Mouse (Mus musculus): ENCODE measurements around the gene Hoxa3. TPM values are rescaled to one million over a fixed set of nuclear protein-coding genes. Genes with fewer than 3 reads are reported as not detected.

The Hoxa3 gene
- polyA plus RNA-seq, 1 experiment from 2014 or later: 2.2 TPM

GRCm38 (mm10) chr6:52244471-52245039, 31.4 kb upstream of the Hoxa3 start:
- H3K27ac ChIP-seq: peak overlapping the region; percentile 96
- peaks cover 33% of the 10 kb centered on the region for H3K4me1 ChIP-seq
- no peaks in the 10 kb centered on the region for H3K36me3 ChIP-seq
- peaks cover 23% of the 10 kb centered on the region; the same call in 1 of the 2 replicates for H3K27me3 ChIP-seq
- H3K4me2 ChIP-seq: peak overlapping the region; percentile 60
- under 1% methylated on average over 23 of the region's 23 CpGs for WGBS
- peak overlapping the region; percentile 89 for H3K9ac ChIP-seq
- peak overlapping the region; percentile 64 for H3K4me3 ChIP-seq
- ATAC-seq (ENCODE audit: insufficient number of reproducible peaks, low FRiP score, low TSS enrichment, low read depth): no peak
- no peaks in the 10 kb centered on the region for H3K9me3 ChIP-seq

- Histone ChIP-seq H3K4me3 (peak overlapping the region; percentile 64), H3K4me2 (peak overlapping the region; percentile 60), H3K9me3 (no peaks in the 10 kb centered on the region), H3K9ac (peak overlapping the region; percentile 89), H3K27ac (peak overlapping the region; percentile 96), H3K27me3 (peaks cover 23% of the 10 kb centered on the region; the same call in 1 of the 2 replicates), H3K4me1 (peaks cover 32% of the 10 kb centered on the region), H3K36me3 (no peaks in the 10 kb centered on the region)
- WGBS: 6% methylated on average over 12 of the region's 12 CpGs
- ATAC-seq (ENCODE audit: insufficient number of reproducible peaks, low FRiP score, low TSS enrichment, low read depth): no peak
Measured at GRCm38 (mm10) chr6:52243681-52244121, 30.6 kb upstream of the Hoxa3 start.

GRCm38 (mm10) chr6:52242801-52243332, 29.7 kb upstream of the Hoxa3 start:
- Histone ChIP-seq H3K9ac (no peak overlapping the region), H3K9me3 (no peaks in the 10 kb centered on the region), H3K27ac (peak overlapping the region; percentile 96), H3K27me3 (peaks cover 17% of the 10 kb centered on the region; the same call in 1 of the 2 replicates), H3K4me1 (peaks cover 32% of the 10 kb centered on the region), H3K4me3 (peak overlapping the region; percentile 64), H3K4me2 (peak overlapping the region; percentile 60), H3K36me3 (no peaks in the 10 kb centered on the region)
- 23% methylated on average over 4 of the region's 4 CpGs for WGBS
- no peak for ATAC-seq (ENCODE audit: insufficient number of reproducible peaks, low FRiP score, low TSS enrichment, low read depth)

GRCm38 (mm10) chr6:52241001-52241621, 28.0 kb upstream of the Hoxa3 start:
- Histone ChIP-seq H3K27ac (peak overlapping the region; percentile 97), H3K4me1 (peaks cover 45% of the 10 kb centered on the region), H3K4me2 (peak overlapping the region; percentile 50), H3K9me3 (no peaks in the 10 kb centered on the region), H3K4me3 (peak overlapping the region; percentile 59), H3K9ac (peak overlapping the region; percentile 85; the same call in 1 of the 2 replicates), H3K27me3 (peaks cover 17% of the 10 kb centered on the region; the same call in 1 of the 2 replicates), H3K36me3 (no peaks in the 10 kb centered on the region)
- 23% methylated on average over 9 of the region's 9 CpGs for WGBS
- no peak for ATAC-seq (ENCODE audit: insufficient number of reproducible peaks, low FRiP score, low TSS enrichment, low read depth)

- Histone ChIP-seq H3K27me3 (peaks cover 17% of the 10 kb centered on the region; the same call in 1 of the 2 replicates), H3K4me1 (peaks cover 51% of the 10 kb centered on the region), H3K36me3 (no peaks in the 10 kb centered on the region), H3K27ac (peak within 1 kb of the TSS; percentile 97), H3K4me3 (peak within 1 kb of the TSS; percentile 59), H3K4me2 (peak within 1 kb of the TSS; percentile 50), H3K9ac (peak within 1 kb of the TSS; percentile 85), H3K9me3 (no peaks in the 10 kb centered on the region)
- WGBS: 3% methylated on average over 35 of the region's 35 CpGs
- ATAC-seq (ENCODE audit: insufficient number of reproducible peaks, low FRiP score, low TSS enrichment, low read depth): peak; percentile 77
Measured at GRCm38 (mm10) chr6:52240389-52241000, 27.4 kb upstream of the Hoxa3 start, which contains the start of gene Hoxa10. Hoxa10 (minus strand) TSS chr6:52240854.

GRCm38 (mm10) chr6:52239625-52240388, 26.7 kb upstream of the Hoxa3 start:
- no peak for ATAC-seq (ENCODE audit: insufficient number of reproducible peaks, low FRiP score, low TSS enrichment, low read depth)
- no peaks in the 10 kb centered on the region for H3K36me3 ChIP-seq
- H3K9me3 ChIP-seq: no peaks in the 10 kb centered on the region
- peak overlapping the region; percentile 50 for H3K4me2 ChIP-seq
- peak overlapping the region; percentile 85 for H3K9ac ChIP-seq
- peak overlapping the region; percentile 59 for H3K4me3 ChIP-seq
- H3K4me1 ChIP-seq: peaks cover 58% of the 10 kb centered on the region
- peaks cover 17% of the 10 kb centered on the region; the same call in 1 of the 2 replicates for H3K27me3 ChIP-seq
- H3K27ac ChIP-seq: peak overlapping the region; percentile 97
- WGBS: 1% methylated on average over 30 of the region's 30 CpGs

- peak overlapping the region; percentile 59 for H3K4me3 ChIP-seq
- H3K9me3 ChIP-seq: no peaks in the 10 kb centered on the region
- no peaks in the 10 kb centered on the region for H3K36me3 ChIP-seq
- H3K4me2 ChIP-seq: peak overlapping the region; percentile 67
- WGBS: 7% methylated on average over 7 of the region's 7 CpGs
- H3K27ac ChIP-seq: peak overlapping the region; percentile 62
- peak overlapping the region; percentile 37; the same call in 1 of the 2 replicates for H3K9ac ChIP-seq
- ATAC-seq (ENCODE audit: insufficient number of reproducible peaks, low FRiP score, low TSS enrichment, low read depth): no peak
- H3K4me1 ChIP-seq: peaks cover 59% of the 10 kb centered on the region
- peaks cover 17% of the 10 kb centered on the region; the same call in 1 of the 2 replicates for H3K27me3 ChIP-seq
Measured at GRCm38 (mm10) chr6:52238976-52239375, 25.8 kb upstream of the Hoxa3 start.

GRCm38 (mm10) chr6:52238155-52238545, 25.0 kb upstream of the Hoxa3 start:
- no peaks in the 10 kb centered on the region for H3K36me3 ChIP-seq
- no peaks in the 10 kb centered on the region for H3K9me3 ChIP-seq
- H3K4me3 ChIP-seq: peak overlapping the region; percentile 59
- WGBS: 6% methylated on average over 7 of the region's 7 CpGs
- peak overlapping the region; percentile 67 for H3K4me2 ChIP-seq
- ATAC-seq (ENCODE audit: insufficient number of reproducible peaks, low FRiP score, low TSS enrichment, low read depth): no peak
- H3K27ac ChIP-seq: peak overlapping the region; percentile 96
- H3K4me1 ChIP-seq: peaks cover 52% of the 10 kb centered on the region
- H3K9ac ChIP-seq: peak overlapping the region; percentile 42; the same call in 1 of the 2 replicates
- peaks cover 17% of the 10 kb centered on the region; the same call in 1 of the 2 replicates for H3K27me3 ChIP-seq

- no peaks in the 10 kb centered on the region for H3K36me3 ChIP-seq
- H3K9ac ChIP-seq: peak overlapping the region; percentile 42; the same call in 1 of the 2 replicates
- ATAC-seq (ENCODE audit: insufficient number of reproducible peaks, low FRiP score, low TSS enrichment, low read depth): no peak
- peaks cover 14% of the 10 kb centered on the region; the same call in 1 of the 2 replicates for H3K27me3 ChIP-seq
- peak overlapping the region; percentile 67 for H3K4me2 ChIP-seq
- H3K4me3 ChIP-seq: peak overlapping the region; percentile 59
- H3K27ac ChIP-seq: peak overlapping the region; percentile 96
- peaks cover 46% of the 10 kb centered on the region for H3K4me1 ChIP-seq
- 12% methylated on average over 10 of the region's 10 CpGs for WGBS
- no peaks in the 10 kb centered on the region for H3K9me3 ChIP-seq
Measured at GRCm38 (mm10) chr6:52237346-52238154, 24.4 kb upstream of the Hoxa3 start.

GRCm38 (mm10) chr6:52236806-52237205, 23.7 kb upstream of the Hoxa3 start:
- Histone ChIP-seq H3K9ac (peak overlapping the region; percentile 20; the same call in 1 of the 2 replicates), H3K4me3 (peak overlapping the region; percentile 59), H3K36me3 (no peaks in the 10 kb centered on the region), H3K4me1 (peaks cover 41% of the 10 kb centered on the region), H3K9me3 (no peaks in the 10 kb centered on the region), H3K27me3 (peaks cover 11% of the 10 kb centered on the region; the same call in 1 of the 2 replicates), H3K27ac (peak overlapping the region; percentile 96), H3K4me2 (peak overlapping the region; percentile 67)
- ATAC-seq (ENCODE audit: insufficient number of reproducible peaks, low FRiP score, low TSS enrichment, low read depth): no peak
- 27% methylated on average over 3 of the region's 3 CpGs for WGBS
